Mouse (Mus musculus) activated CD4-positive, CD25-positive, alpha-beta regulatory T cell, adult 4 months (primary cell): ENCODE measurements around the gene Slc6a13. TPM values are rescaled to one million over a fixed set of nuclear protein-coding genes. Genes with fewer than 3 reads are reported as not detected.

Experiments
- ATAC-seq: one replicate; pipeline ENCODE4 v1.8.0; 2017
- polyA plus RNA-seq, 2 experiments: library from polyadenylated mRNA; unstranded; fragments of 100-300 nt; shearing (Covaris generic); gene quantifications; one replicate each; pipeline ENCODE4 v1.2.1; 2017

Slc6a13 gene
- under 1 TPM; 0.55 to 0.93 TPM for polyA plus RNA-seq

- no peak for ATAC-seq
Observed at GRCm38 (mm10) chr6:121299954-121300353, at the start of gene Slc6a13. TSS of gene Slc6a13 (plus strand) at chr6:121300227.

- no peak for ATAC-seq
Observed at GRCm38 (mm10) chr6:121250406-121250805, 49.6 kb upstream of the Slc6a13 start.

GRCm38 (mm10) chr6:121251256-121251655, 48.8 kb upstream of the Slc6a13 start:
- no peak for ATAC-seq

- peak; percentile 84 for ATAC-seq
Observed at GRCm38 (mm10) chr6:121260548-121260947, 39.5 kb upstream of the Slc6a13 start.

- ATAC-seq = no peak
Observed at GRCm38 (mm10) chr6:121261233-121261632, 38.8 kb upstream of the Slc6a13 start.

GRCm38 (mm10) chr6:121262004-121262403, 38.0 kb upstream of the Slc6a13 start:
- ATAC-seq = no peak

GRCm38 (mm10) chr6:121262496-121262895, 37.5 kb upstream of the Slc6a13 start:
- ATAC-seq = no peak

GRCm38 (mm10) chr6:121270156-121270555, 29.9 kb upstream of the Slc6a13 start:
- no peak for ATAC-seq

GRCm38 (mm10) chr6:121271707-121272074, 28.3 kb upstream of the Slc6a13 start:
- ATAC-seq = peak; percentile 12

- ATAC-seq = peak; percentile 95
Observed at GRCm38 (mm10) chr6:121272075-121272800, 27.8 kb upstream of the Slc6a13 start.

GRCm38 (mm10) chr6:121274356-121274755, 25.7 kb upstream of the Slc6a13 start:
- ATAC-seq = no peak

- ATAC-seq = no peak
Observed at GRCm38 (mm10) chr6:121284132-121284531, 15.9 kb upstream of the Slc6a13 start.

- ATAC-seq = no peak
Observed at GRCm38 (mm10) chr6:121299317-121299716, 710 bp upstream of the Slc6a13 start.

- ATAC-seq = no peak
Observed at GRCm38 (mm10) chr6:121300504-121300903, 477 bp downstream of the Slc6a13 start.

GRCm38 (mm10) chr6:121303466-121304220, 3.6 kb downstream of the Slc6a13 start:
- ATAC-seq = no peak

GRCm38 (mm10) chr6:121304630-121305029, 4.6 kb downstream of the Slc6a13 start:
- no peak for ATAC-seq

- no peak for ATAC-seq
Observed at GRCm38 (mm10) chr6:121305571-121305970, 5.5 kb downstream of the Slc6a13 start.

GRCm38 (mm10) chr6:121310984-121311383, 11.0 kb downstream of the Slc6a13 start:
- ATAC-seq = no peak

- no peak for ATAC-seq
Observed at GRCm38 (mm10) chr6:121319099-121319498, 19.1 kb downstream of the Slc6a13 start.

- no peak for ATAC-seq
Observed at GRCm38 (mm10) chr6:121322381-121323110, 22.5 kb downstream of the Slc6a13 start.

- no peak for ATAC-seq
Observed at GRCm38 (mm10) chr6:121325298-121325697, 25.3 kb downstream of the Slc6a13 start.

GRCm38 (mm10) chr6:121325740-121326139, 25.7 kb downstream of the Slc6a13 start:
- ATAC-seq = no peak

- no peak for ATAC-seq
Observed at GRCm38 (mm10) chr6:121326486-121327069, 26.6 kb downstream of the Slc6a13 start.
